Mouse (Mus musculus) ES-E14 (cell line): ENCODE results near the gene Hipk4.

Experiments used
- CHD2 ChIP-seq: IDR thresholded peaks from 2 replicates; pipeline ENCODE4 v1.6.1; 2014; ENCODE audit warnings: mild to moderate bottlenecking, low read depth, low read length, inconsistent platforms
- HCFC1 ChIP-seq: IDR thresholded peaks from 2 replicates; pipeline ENCODE4 v1.6.1; 2012; ENCODE audit warnings: low read length, inconsistent platforms, borderline replicate concordance; ENCODE audit not compliant: insufficient read depth
- MAFK ChIP-seq: IDR thresholded peaks from 2 replicates; pipeline ENCODE4 v1.6.1; 2014; ENCODE audit warnings: mild to moderate bottlenecking, low read depth, low read length, inconsistent platforms; ENCODE audit not compliant: insufficient read depth
- ZC3H11A ChIP-seq: IDR thresholded peaks from 2 replicates; pipeline ENCODE4 v1.6.1; 2012; ENCODE audit warnings: low read depth, mild to moderate bottlenecking, inconsistent platforms, low read length, borderline replicate concordance
- ZNF384 ChIP-seq: IDR thresholded peaks from 2 replicates; pipeline ENCODE4 v1.6.1; 2012; ENCODE audit warnings: low read depth, low read length, inconsistent platforms

DNA sequence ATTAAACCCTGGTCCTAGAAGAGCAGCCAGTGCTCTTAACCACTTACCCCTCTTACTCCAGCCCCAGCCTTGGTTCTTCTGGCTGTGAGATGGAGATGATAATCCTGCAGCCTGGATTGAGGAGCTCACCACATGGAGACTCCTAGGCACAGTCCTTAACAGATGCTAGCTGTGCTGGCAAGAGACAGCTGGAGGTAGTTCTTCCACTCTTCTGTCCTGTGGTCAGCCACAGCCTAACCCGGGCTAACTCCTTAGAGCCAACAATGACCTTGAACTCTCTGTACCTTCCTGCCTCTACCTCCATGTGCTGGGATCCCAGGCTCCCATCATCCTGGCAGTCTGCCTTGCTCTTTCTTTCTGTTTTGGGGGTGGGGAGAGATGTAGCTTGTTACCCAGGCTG lies 37.9 kb downstream of the Hipk4 start:
- TF ChIP-seq CHD2 (no peak), HCFC1 (no peak), ZNF384 (no peak), MAFK (no peak), ZC3H11A (no peak)
